Mouse (Mus musculus): Measurements from ENCODE around the gene Gpx7.
A peak's percentile ranks its signal among the peaks of the same experiment; 100 is the strongest.

Gene Gpx7

DNA sequence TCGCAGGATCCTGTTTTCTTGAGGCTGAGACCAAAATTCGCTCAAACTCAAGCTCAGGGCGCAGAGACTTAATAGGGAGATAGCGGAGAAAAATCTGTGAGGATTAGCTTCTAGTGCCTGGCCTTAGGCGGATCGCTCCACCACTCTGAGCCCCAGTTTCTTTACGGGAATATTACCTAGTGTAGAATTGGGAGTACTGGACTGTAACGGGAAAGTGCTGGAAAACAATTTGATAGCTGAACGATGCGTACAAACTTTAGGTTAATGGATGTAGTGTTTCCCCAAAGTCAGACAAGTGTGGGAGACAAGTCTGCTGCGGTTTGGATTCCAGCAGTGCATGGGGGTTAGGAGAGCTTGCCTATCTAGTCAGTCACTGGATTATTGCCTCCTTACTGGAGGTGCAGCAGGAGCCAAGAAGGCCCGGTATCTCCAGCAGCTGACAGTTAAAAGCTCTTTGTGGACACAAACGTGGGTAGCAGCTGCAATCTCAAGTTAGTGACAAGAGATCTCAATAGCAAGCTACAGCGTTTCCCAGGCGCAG is at the start of gene Gpx7:
Gene Gpx7 (minus strand): TSS at position 101 of the 541 bp plus-strand sequence.
- DNase-seq (ENCODE audit: low read depth), result no peak

DNA sequence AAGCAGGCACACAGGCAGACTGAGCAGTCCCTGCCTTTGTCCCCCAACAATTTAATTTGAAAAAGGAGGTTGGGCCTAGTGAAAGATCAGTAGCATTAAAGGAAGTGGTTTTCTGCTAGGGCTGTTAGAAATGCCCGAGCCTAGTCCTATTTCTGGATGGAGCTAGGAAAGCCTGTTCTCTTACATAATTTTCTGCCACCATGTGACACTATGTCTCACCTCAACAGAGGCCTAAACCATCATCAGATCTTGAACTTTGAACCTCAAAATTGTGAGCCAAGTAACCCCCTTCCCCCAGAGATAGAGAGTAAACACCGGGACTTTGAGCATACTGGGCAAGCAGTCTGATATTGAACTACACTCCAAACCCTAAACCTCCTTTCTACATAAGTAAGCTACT is 49.3 kb upstream of the Gpx7 start:
- DNase-seq (ENCODE audit: low read depth), result no peak

DNA sequence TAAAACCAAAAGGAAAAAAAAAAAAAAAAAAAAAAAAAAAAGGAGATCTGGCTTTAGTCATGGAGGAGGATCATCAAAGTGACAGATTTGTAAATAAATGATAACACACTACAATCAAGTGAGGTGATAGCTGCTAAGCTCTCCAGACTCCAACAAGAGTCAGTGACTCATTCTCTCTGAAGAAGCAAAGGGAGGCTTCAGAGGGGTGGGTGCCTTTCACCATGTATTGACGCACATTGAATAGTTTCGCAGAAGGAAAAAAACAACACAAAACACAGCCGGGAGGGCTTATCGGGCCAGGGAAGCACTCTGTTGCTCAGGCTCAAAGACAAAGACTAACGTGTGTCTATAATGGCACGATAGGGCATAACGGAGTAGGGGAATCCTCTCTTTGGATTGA is 41.3 kb upstream of the Gpx7 start:
- no peak for DNase-seq (ENCODE audit: low read depth)

DNA sequence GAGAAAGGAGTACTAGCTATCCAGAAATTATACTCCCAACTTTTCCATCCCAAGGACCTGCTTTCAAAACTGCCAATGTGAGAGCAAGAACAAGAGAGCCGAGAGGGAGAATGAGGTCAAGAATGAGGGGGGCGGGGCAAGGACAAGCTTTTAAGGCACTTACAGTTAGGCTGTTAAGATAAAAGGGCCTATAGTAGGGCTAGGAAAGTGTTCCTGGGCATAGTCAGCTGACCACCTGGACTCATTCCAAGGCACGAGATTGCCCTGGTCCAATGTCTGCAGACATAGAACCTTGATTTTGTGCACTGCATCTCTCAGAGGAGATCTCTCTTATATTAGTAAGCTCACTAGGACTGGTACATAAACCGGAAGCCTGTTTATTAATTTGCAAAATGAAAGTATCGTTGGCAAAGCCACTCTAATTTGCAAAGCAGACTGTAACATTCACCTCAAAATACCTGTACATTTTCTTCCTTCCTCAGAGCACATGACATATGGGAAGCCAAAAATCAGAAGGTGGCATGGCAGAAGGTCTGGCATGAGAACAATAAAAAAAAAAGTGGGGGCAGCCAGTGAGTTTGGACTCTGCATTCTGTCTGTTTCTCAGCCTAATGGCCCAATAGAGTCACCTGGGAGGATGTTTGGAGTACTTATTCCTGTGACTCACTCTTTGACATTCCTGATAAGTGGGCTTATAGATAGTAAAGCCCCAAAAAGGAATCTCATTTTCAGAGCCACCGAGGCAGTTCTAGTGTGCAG is 31.5 kb upstream of the Gpx7 start:
- no peak for DNase-seq (ENCODE audit: low read depth)

DNA sequence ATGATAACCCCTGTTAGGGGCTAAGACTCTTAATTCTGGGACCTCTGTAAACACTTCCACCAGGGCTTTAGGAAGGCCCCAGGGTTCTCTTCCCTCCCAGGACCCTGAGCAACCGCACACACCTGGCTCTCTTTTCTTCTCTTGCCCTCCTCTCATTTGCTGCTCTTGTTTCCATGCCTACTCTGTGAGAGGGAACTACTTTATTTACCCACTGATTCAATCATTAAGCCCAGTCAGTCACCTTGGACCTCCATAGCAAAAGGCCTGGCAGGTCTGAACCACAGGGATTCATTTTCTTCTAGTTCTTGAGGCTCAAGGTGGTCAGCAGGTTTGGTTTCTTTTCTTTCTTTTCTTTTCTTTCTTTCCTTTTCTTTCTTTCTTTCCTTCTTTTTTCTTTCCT is 29.5 kb upstream of the Gpx7 start:
- DNase-seq (ENCODE audit: low read depth), result no peak

DNA sequence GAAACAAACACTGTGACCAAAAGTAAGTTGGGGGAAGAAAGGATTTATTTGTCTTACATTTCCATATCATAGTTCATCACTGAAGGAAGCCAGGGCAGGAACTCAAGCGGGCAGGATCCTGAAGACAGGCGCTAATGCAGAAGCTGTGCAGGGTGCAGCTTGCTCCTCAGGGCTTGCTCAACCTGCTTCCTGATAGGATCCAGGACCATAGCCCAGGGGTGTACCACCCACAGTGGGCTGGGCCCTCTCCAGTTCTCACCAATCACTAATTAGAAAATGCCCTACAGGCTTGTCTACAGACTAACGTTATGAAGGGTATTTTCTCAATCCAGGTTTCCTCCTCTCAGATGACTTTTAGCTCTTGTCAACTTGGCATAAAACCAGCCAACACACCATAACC is 28.9 kb upstream of the Gpx7 start:
- no peak for DNase-seq (ENCODE audit: low read depth)

DNA sequence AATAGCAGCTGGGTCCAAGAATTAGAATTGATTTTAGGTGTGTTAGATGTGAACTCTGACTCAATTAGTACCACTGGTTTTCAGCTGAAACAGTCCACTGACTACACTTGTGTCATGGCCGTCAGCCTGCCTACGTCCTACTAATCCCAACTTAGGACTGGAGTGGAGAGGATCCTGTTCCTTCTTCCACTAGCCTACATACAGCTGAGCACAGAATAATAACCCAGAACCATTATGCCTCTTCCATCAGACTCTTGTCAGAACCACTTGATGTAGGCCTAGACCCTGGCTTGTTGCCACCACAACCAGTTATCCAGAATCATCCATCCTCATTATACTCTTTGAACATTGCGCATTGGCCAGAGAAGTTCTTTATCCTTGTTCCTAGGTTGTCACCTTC is 28.0 kb upstream of the Gpx7 start:
- DNase-seq (ENCODE audit: low read depth), result no peak

DNA sequence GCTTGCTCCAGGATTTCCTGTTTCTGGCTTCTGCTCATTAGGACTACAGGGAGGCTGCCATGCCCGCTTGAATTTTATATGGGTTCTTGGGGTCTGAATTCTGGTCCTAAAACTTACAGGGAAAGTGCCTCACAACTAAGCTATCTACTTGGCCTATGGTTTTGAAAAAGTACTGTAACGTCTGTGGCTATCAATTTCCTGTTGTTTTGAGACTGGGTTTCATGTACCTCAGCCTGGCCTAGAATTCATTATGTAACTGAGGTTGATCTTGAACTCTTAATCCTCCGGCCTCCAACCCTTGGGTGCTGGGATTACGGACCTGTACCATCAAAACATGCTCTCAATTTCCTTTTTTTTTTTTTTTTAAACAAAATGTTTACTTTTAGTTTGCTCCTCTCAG is 27.5 kb upstream of the Gpx7 start:
- DNase-seq (ENCODE audit: low read depth), result no peak

DNA sequence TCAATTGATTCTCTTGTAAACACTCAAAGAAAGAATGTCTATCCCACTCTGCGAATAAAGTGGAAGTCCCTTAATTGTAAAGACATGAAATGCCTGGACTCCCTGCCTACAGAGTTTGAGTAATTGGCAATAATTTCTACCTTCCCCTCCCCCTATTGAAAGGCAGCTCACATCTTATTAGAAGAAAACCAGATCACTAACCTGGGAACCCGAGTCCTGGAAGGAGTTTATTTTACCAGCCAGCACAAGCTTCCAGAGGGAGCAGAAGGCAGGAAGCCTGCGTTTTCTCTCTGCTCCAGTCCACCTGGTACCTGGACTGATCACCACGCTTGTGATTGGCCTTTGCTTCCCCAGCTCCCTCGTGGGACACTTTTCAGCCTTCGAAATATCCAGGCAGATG is 26.6 kb upstream of the Gpx7 start:
- no peak for DNase-seq (ENCODE audit: low read depth)

DNA sequence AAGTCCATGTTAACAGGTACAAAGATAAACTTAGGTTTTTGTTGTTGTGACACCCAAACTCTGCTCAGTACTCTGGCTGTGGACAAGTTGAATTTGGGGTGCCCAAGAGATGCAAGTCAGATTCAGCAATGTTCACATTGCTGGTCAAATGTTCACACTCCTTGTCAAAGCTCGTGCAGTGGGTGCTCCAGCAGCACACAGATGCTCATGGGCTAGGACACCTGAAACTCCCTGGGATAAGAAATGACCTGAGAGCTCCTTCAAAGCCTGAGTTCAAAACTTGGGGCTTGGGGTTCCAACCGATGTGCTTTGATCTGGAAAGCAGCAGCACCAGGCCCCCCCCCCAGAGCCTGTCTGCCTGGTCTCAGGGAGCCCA is 24.8 kb upstream of the Gpx7 start:
- DNase-seq (ENCODE audit: low read depth), result no peak

DNA sequence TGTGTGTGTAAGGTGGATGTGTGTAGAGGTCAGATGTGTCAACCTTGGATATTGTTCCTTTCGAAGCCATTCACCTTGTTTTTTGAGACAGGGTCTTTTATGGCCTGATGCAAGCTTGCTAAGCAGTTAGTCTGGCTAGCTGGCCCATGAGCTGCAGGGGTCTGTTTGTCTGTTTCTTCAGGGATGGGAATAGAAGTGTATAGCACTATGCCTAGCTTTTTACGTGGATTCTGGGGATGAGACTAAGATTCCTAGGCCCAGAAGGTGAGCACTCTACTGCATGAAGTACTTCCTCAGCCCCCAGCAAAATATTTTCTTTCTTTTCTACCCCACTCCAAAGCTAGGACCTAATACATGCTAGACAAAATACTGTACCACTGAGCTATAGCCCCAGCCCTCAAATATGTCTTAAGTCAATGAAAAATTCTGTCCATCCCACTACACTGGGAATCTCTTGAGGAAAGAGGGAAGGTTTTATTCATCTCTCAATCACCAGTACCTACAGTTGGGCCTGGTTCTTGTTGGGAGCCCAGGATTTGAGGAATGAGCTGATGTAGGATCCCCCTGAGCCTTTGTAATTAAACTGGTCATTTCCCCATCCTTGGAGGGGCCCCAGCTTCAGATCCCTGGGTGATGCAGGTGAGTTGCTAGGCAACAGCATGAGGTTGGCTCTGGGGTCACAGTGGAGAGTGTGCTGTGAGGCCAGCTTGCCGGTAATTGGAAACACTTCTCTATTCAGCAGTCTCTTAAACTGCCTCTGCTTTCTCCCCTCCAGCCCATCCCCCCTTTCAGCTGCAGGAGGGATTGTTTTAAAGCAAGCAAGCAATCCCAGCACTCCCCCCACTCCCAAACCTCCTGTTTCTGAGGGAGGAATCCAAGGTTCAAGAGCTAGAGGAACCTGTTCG is 24.1 kb upstream of the Gpx7 start:
- no peak for DNase-seq (ENCODE audit: low read depth)

DNA sequence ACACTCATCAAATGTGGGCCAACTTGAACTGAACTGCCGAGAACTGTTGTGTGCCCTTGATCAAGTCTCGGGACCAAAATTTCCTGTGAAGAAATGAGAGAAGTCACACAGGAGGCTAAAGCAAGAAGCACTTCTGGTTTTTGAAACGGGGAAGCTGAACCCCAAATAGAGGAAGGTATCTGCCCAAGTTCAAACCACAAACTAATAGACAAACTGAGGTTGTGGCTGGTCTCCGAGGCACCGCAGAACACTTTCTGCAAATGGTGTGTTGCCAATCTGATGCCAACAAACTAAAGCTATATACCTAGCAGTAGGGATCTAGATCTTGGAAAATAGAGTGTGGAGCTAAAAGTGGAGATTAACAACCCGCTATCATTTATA is 21.6 kb upstream of the Gpx7 start:
- DNase-seq (ENCODE audit: low read depth), result peak; percentile 20

DNA sequence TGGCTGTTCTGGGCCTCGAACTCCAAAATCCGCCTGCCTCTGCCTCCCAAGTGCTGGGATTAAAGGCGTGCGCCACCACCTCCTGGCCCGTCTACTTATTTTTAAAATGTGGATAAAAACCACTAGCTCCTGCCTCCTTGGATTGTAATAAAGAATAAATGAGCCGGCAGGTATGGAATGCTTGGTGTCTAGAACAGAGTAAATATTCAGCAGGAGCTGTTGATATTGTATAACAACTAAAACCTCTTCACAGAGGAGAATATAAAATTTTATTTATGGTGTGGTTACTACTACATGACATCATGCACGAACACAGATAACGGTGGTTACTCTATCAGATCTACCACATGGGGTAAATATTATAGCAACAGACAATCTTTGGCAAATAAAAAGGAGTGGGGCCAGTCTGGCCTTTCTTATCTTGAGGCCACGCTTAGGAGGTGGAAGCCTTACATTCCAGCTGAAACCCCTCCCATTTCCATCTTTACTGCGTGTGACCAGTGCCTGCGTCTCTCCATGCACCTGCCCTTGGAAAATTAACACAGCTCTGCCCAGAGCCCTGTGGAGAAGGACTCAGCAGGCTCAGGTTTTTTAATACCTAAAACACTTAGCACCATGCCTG is 21.1 kb upstream of the Gpx7 start:
- DNase-seq (ENCODE audit: low read depth), result no peak

DNA sequence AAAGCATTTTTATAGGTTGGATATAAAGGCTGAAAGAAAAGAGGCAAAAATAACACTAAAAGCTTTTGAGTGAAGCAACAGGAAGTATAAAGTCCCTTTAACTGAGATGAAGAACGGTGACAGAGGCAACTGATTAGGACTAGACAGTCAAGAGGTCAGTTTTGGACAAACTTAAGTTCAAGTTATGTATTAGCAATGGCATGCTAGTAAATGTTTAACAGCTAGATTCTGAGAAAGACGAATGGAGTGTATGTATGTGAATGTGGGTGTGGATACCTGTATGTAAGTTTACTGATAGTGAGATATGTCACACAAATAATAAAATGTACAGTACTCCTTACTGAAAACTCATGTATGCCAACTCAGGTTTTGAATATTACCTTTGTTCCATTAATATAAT is 17.8 kb upstream of the Gpx7 start:
- DNase-seq (ENCODE audit: low read depth), result no peak

DNA sequence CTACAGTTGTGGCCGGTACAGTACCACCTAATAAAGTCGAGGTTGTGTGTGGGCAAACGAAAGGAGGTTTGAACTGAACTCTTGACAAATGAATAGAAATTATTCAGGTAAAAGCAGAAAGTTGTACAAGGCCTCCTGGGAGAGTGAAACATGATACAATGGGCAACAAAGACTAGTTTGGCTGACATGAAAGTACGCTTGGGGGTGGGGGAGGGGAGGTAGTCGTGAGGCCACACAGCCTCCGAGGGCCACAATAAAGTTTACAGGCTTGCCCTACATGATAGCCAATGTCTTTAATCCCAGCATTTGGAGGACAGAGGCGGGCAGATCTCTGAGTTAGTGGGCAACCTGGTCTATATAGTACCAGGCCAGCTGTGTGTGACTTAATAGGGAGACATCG is 860 bp upstream of the Gpx7 start:
- DNase-seq (ENCODE audit: low read depth), result no peak

DNA sequence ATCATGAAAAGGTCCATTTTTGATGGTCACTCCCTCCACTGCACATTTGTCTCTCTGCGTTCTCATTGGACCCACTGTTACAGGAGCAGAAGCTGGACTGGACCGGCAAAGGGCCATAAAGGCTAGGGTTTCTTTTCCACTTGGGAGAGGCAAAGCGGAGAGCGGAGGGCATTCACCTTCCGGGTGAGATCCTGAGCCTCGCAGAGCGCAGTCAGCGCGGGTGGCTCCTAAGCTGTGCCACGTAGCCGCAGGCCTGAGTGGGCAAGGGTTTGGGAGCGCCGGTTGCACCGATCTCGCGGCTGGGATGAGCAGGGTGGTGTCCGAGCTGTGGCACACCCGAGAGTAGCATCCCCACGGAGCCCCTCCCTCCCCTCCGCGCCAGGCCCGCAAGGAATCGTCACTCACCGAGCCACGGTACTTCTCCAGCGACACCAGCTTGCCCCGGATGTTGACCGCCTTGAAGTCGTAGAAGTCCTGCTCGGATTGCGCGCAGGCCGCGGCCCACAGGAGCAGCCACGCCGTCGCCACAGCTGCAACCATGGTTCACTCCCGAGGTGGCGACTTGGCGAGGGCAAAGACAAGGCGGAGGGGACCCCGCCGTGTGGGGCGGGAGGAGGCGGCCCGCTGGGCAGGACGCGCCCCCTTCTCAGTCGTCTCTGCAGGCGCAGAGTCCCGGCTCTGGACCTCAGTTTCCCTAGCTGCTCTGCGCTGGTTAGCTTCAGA is 462 bp downstream of the Gpx7 start:
- no peak for DNase-seq (ENCODE audit: low read depth)

DNA sequence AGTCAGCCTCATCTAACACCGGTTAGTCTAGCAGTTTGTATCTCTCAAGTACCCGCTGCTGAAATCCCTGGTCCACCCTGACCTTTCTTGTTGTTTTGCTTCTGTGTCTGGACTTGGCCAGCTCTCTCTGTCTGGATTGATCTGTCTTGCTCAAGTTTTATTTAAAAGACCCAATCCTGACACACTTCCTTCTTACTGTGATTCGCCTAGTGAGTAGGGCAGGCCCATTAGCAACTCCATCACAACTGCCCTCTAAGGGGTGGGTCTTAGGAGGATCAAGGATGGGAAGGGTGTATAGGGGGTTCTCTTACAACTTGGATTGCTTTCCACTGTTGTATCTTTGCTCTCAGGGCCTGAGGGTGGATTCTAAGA is 1.0 kb downstream of the Gpx7 start:
- DNase-seq (ENCODE audit: low read depth), result no peak

DNA sequence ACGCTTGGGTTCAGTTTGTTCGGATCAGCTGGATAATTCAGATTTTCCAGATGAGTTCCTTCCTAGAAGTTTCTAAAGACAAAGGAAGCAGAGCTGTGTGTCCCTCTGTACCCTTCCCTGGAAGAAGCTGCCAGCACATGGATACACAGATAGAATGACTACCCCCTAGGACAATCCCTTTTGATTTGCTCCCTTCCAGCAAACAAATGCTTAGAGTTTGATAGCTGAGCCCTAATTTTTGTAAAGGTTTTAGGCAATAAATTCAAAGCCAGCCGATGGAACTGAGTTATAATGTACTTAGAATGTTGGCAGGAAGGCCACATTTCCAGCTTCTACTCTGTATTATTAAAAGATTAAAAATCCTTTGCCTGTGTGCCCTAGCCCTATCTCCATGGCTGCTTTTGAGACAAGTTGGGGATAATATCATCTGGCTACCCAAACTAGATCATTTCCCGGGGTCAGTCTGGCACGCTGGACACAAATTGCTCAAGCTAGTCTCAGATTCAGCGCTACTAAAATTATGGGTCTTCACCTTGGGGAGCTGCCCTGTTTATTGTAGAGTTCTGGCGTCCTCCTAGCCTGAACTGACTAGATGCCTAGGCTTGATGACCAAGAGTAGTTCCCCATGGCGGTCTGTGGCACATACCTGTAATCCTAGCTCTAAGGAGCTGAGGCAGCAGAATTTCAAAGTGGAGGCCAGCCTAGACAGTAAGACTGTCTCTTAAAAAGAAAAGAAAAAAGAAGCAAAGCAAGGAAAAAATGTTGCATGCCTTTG is 2.7 kb downstream of the Gpx7 start:
- no peak for DNase-seq (ENCODE audit: low read depth)

DNA sequence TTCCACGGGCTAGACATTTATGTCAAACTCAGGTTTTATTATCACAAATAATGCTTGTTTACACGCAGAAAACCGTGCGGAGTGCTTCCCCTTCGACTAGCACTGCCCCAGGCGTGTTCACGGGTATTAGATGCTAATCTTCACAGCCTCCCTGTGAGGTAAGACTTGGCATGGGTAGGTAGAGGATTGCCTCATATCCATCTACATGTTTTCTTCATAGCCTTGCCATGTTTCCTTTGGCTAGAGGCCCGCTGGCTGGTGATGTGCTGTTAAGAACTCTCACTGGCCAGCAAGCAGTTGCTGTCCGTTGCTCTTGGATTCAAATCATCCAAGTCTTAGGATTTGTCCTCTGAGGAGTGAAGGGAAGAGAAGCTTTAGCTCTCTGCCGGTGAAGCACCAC is 6.4 kb downstream of the Gpx7 start:
- DNase-seq (ENCODE audit: low read depth), result no peak

DNA sequence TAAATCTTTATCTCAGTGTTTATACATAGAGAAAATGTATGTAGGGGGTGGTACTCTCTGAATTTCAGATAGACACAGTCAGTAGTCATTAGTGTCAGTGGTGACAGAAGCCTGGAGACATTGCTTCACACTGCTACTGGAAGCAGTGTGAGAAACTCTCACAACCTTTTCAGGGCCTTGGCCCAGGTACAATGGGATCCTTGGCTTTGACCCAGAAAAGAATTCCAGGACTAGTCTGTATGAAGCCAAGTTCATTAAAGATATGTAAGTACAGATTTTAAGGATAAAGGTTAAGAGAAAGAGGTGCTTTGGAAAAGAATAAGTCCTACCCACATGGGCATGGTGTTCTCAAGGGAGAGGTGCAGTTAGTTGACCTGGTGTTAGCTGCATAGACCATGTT is 12.5 kb downstream of the Gpx7 start:
- DNase-seq (ENCODE audit: low read depth), result no peak

DNA sequence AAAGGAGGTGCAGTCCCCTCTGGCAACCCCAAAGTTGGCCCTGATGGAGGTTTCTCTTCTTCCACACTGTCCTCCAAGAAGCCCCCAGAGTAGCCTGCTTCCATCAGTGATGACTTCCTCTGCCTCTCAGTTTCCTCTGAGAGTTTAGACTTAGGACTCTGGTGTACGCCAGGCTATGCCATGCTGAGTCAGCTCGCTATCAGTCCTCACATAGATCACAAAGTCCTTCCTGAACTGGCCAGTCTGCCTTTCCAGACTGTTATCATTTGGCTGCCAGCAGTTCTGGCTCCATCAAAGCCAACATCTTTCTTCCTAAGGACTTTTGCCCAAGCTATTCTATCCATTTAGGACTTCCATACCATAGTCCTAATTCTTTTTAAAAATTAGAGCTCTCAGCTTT is 14.2 kb downstream of the Gpx7 start:
- DNase-seq (ENCODE audit: low read depth), result no peak

DNA sequence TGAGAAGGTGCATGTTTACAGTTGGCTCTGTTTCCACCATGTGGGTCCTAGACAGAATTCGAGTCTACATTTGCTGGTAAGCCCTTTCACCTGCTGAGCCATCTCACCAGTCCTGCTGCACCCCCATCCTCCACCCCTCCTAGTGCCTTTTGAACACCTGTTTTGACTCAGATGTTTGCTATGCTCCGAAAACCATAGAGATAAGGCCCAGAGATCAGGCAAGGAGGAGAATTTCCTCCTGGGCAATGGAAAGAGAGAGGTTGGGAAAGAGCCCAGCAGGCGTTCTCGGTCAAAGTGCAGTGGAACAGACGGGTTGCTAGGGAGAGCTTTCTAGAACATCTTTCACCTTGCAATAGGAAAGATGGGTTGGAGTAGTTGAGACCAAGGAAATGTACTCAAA is 15.6 kb downstream of the Gpx7 start:
- DNase-seq (ENCODE audit: low read depth), result no peak
